Mouse (Mus musculus): ENCODE measurements around the gene Lpgat1. TPM values are rescaled to one million over a fixed set of nuclear protein-coding genes. Genes with fewer than 3 reads are reported as not detected.
A peak's percentile ranks its signal among the peaks of the same experiment; 100 is the strongest.

Gene Lpgat1
- polyA plus RNA-seq, 1 experiment from 2014 or later = 32.3 TPM

- Histone ChIP-seq H3K27ac (replicated peaks) (no peak overlapping the region), H3K27me3 (ENCODE audit: control insufficient read depth, insufficient read depth, low read length) (no peaks in the 10 kb centered on the region), H3K9ac (ENCODE audit: low read length) (no peak overlapping the region), H3K9me3 (ENCODE audit: control insufficient read depth, low read length) (no peaks in the 10 kb centered on the region), H3K36me3 (ENCODE audit: control insufficient read depth, insufficient read depth, low read length) (peaks cover 11% of the 10 kb centered on the region), H3K4me2 (replicated peaks; ENCODE audit: low read depth) (no peak overlapping the region), H3K4me1 (replicated peaks; ENCODE audit: control insufficient read depth, insufficient read depth) (no peaks in the 10 kb centered on the region), H3K4me3 (ENCODE audit: low read depth, low read length) (no peak overlapping the region)
- ATAC-seq (ENCODE audit: low FRiP score, low TSS enrichment) (no peak), DNase-seq (ENCODE audit: low spot score) (no peak)
- WGBS = 82% methylated on average over 6 of the region's 6 CpGs
- TF ChIP-seq CTCF (IDR thresholded peaks at IDR 0.05; ENCODE audit: low read depth) (peak; percentile 25; the same call in 1 of the 2 replicates), EP300 (optimal IDR thresholded peaks at IDR 0.05) (no peak)
These were observed 6.0 kb downstream of the Lpgat1 start for GRCm38 (mm10) chr1:191723675-191724074.

- WGBS = 84% methylated on average over 12 of the region's 12 CpGs
- peaks cover 11% of the 10 kb centered on the region for H3K36me3 ChIP-seq (ENCODE audit: control insufficient read depth, insufficient read depth, low read length)
- no peaks in the 10 kb centered on the region for H3K27me3 ChIP-seq (ENCODE audit: control insufficient read depth, insufficient read depth, low read length)
- DNase-seq (ENCODE audit: low spot score) (no peak), ATAC-seq (ENCODE audit: low FRiP score, low TSS enrichment) (no peak)
- no peak overlapping the region for H3K9ac ChIP-seq (ENCODE audit: low read length)
- H3K27ac ChIP-seq (replicated peaks) = no peak overlapping the region
- TF ChIP-seq EP300 (optimal IDR thresholded peaks at IDR 0.05) (no peak), CTCF (IDR thresholded peaks at IDR 0.05; ENCODE audit: low read depth) (no peak)
- H3K4me1 ChIP-seq (replicated peaks; ENCODE audit: control insufficient read depth, insufficient read depth) = no peaks in the 10 kb centered on the region
- H3K4me2 ChIP-seq (replicated peaks; ENCODE audit: low read depth) = no peak overlapping the region
- no peak overlapping the region for H3K4me3 ChIP-seq (ENCODE audit: low read depth, low read length)
- H3K9me3 ChIP-seq (ENCODE audit: control insufficient read depth, low read length) = no peaks in the 10 kb centered on the region
These were observed 6.9 kb downstream of the Lpgat1 start for GRCm38 (mm10) chr1:191724385-191725061.

GRCm38 (mm10) chr1:191732623-191733022 lies 15.0 kb downstream of the Lpgat1 start:
- TF ChIP-seq EP300 (optimal IDR thresholded peaks at IDR 0.05) (no peak), CTCF (IDR thresholded peaks at IDR 0.05; ENCODE audit: low read depth) (no peak)

GRCm38 (mm10) chr1:191733822-191734221 lies 16.2 kb downstream of the Lpgat1 start:
- no peak overlapping the region for H3K4me2 ChIP-seq (replicated peaks; ENCODE audit: low read depth)
- TF ChIP-seq CTCF (IDR thresholded peaks at IDR 0.05; ENCODE audit: low read depth) (no peak), EP300 (optimal IDR thresholded peaks at IDR 0.05) (no peak)
- DNase-seq (ENCODE audit: low spot score) (no peak), ATAC-seq (ENCODE audit: low FRiP score, low TSS enrichment) (no peak)
- no peak overlapping the region for H3K27ac ChIP-seq (replicated peaks)
- no peaks in the 10 kb centered on the region for H3K4me1 ChIP-seq (replicated peaks; ENCODE audit: control insufficient read depth, insufficient read depth)
- H3K9me3 ChIP-seq (ENCODE audit: control insufficient read depth, low read length) = no peaks in the 10 kb centered on the region
- 85% methylated on average over 4 of the region's 4 CpGs for WGBS
- no peaks in the 10 kb centered on the region for H3K36me3 ChIP-seq (ENCODE audit: control insufficient read depth, insufficient read depth, low read length)
- H3K27me3 ChIP-seq (ENCODE audit: control insufficient read depth, insufficient read depth, low read length) = no peaks in the 10 kb centered on the region
- H3K4me3 ChIP-seq (ENCODE audit: low read depth, low read length) = no peak overlapping the region
- H3K9ac ChIP-seq (ENCODE audit: low read length) = no peak overlapping the region

More at GRCm38 (mm10) chr1:191732623-191733022, 15.0 kb downstream of the Lpgat1 start:
- DNase-seq (ENCODE audit: low spot score) (no peak), ATAC-seq (ENCODE audit: low FRiP score, low TSS enrichment) (no peak)
- Histone ChIP-seq H3K9me3 (ENCODE audit: control insufficient read depth, low read length) (no peaks in the 10 kb centered on the region), H3K4me1 (replicated peaks; ENCODE audit: control insufficient read depth, insufficient read depth) (no peaks in the 10 kb centered on the region), H3K36me3 (ENCODE audit: control insufficient read depth, insufficient read depth, low read length) (no peaks in the 10 kb centered on the region), H3K27me3 (ENCODE audit: control insufficient read depth, insufficient read depth, low read length) (no peaks in the 10 kb centered on the region), H3K9ac (ENCODE audit: low read length) (no peak overlapping the region), H3K4me2 (replicated peaks; ENCODE audit: low read depth) (no peak overlapping the region), H3K27ac (replicated peaks) (no peak overlapping the region), H3K4me3 (ENCODE audit: low read depth, low read length) (no peak overlapping the region)
- WGBS = 88% methylated on average over 4 of the region's 4 CpGs

GRCm38 (mm10) chr1:191736425-191736824 lies 18.8 kb downstream of the Lpgat1 start:
- TF ChIP-seq EP300 (optimal IDR thresholded peaks at IDR 0.05) (no peak), CTCF (IDR thresholded peaks at IDR 0.05; ENCODE audit: low read depth) (no peak)
- ATAC-seq (ENCODE audit: low FRiP score, low TSS enrichment) = no peak
- Histone ChIP-seq H3K27ac (replicated peaks) (no peak overlapping the region), H3K4me1 (replicated peaks; ENCODE audit: control insufficient read depth, insufficient read depth) (no peaks in the 10 kb centered on the region), H3K4me2 (replicated peaks; ENCODE audit: low read depth) (no peak overlapping the region), H3K9ac (ENCODE audit: low read length) (no peak overlapping the region), H3K9me3 (ENCODE audit: control insufficient read depth, low read length) (no peaks in the 10 kb centered on the region), H3K27me3 (ENCODE audit: control insufficient read depth, insufficient read depth, low read length) (no peaks in the 10 kb centered on the region), H3K36me3 (ENCODE audit: control insufficient read depth, insufficient read depth, low read length) (no peaks in the 10 kb centered on the region), H3K4me3 (ENCODE audit: low read depth, low read length) (no peak overlapping the region)
- no peak for DNase-seq (ENCODE audit: low spot score)

GRCm38 (mm10) chr1:191737871-191738270 lies 20.2 kb downstream of the Lpgat1 start:
- no peak for DNase-seq (ENCODE audit: low spot score)

More at GRCm38 (mm10) chr1:191737871-191738270, 20.2 kb downstream of the Lpgat1 start:
- Histone ChIP-seq H3K36me3 (ENCODE audit: control insufficient read depth, insufficient read depth, low read length) (no peaks in the 10 kb centered on the region), H3K9me3 (ENCODE audit: control insufficient read depth, low read length) (no peaks in the 10 kb centered on the region), H3K4me3 (ENCODE audit: low read depth, low read length) (no peak overlapping the region), H3K27ac (replicated peaks) (peak overlapping the region; percentile 5; the same call in 1 of the 2 replicates), H3K4me2 (replicated peaks; ENCODE audit: low read depth) (no peak overlapping the region), H3K9ac (ENCODE audit: low read length) (no peak overlapping the region), H3K27me3 (ENCODE audit: control insufficient read depth, insufficient read depth, low read length) (no peaks in the 10 kb centered on the region), H3K4me1 (replicated peaks; ENCODE audit: control insufficient read depth, insufficient read depth) (no peaks in the 10 kb centered on the region)
- 66% methylated on average over 6 of the region's 6 CpGs for WGBS
- peak; percentile 78; the same call in 1 of the 2 replicates for ATAC-seq (ENCODE audit: low FRiP score, low TSS enrichment)
- TF ChIP-seq CTCF (IDR thresholded peaks at IDR 0.05; ENCODE audit: low read depth) (no peak), EP300 (optimal IDR thresholded peaks at IDR 0.05) (no peak)

All from stomach, postnatal 0 days (tissue).